ENCODE assay signal across 10 mouse cellular contexts in genomic region chr16:91459841-91460370, GRCm38 (mm10). TPM values are rescaled to one million over a fixed set of nuclear protein-coding genes. Genes with fewer than 3 reads are reported as not detected.
DNase-seq lines count a peak whose midpoint lies in the region; ATAC-seq and TF ChIP-seq lines count a peak whose summit lies in the region.
"Had no signal": no experiment of that assay in that cellular context is flagged by ENCODE, and none has a peak within 500 bp of the region (broad histone marks: within the 10 kb centered on the region; RNA-seq: fewer than 3 reads in every experiment).

No protein-coding gene starts in this region.

- H3K27ac ChIP-seq in left cerebral cortex, adult 2 months, result no peak overlapping the region
- H3K27ac ChIP-seq: hindbrain, embryonic 10.5 days; limb, embryonic 15.5 days had no signal

- peak; percentile 83 for DNase-seq in CD4-positive, CD25-positive, alpha-beta regulatory T cell, adult 2 months (ENCODE audit: low read depth, low spot score)
- DNase-seq in left cerebral cortex, adult 2 months (ENCODE audit: extremely low spot score in 1 of 2, low spot score in 2 of 2), result no peak
- no peak for DNase-seq in left cerebral cortex, postnatal 36 days (ENCODE audit: low spot score in 2 of 2)
- DNase-seq in brain, embryonic 14.5 days (ENCODE audit: low read depth), result no peak
- DNase-seq in spleen, postnatal 36 days (ENCODE audit: low spot score in 2 of 2), result peak; percentile 56 to 67
- no peak for DNase-seq in gastrocnemius, adult 8-10 months (ENCODE audit: low spot score in 2 of 2)
- no peak for DNase-seq in gastrocnemius, postnatal 25 days

- TF ChIP-seq POLR2A in brain, embryonic 14.5 days (IDR thresholded peaks at IDR 0.05; ENCODE audit: borderline replicate concordance, extremely low read depth, insufficient read depth, insufficient read length, poor library complexity, severe bottlenecking), result no peak

- no peak overlapping the region for H3K4me3 ChIP-seq in left cerebral cortex, adult 2 months
- H3K4me3 ChIP-seq: hindbrain, embryonic 10.5 days; limb, embryonic 15.5 days had no signal

- peak; percentile 44 for TF ChIP-seq CTCF in left cerebral cortex, adult 2 months (IDR thresholded peaks at IDR 0.05)
- TF ChIP-seq CTCF in brain, embryonic 14.5 days (IDR thresholded peaks at IDR 0.05; ENCODE audit: borderline replicate concordance, extremely low read depth, insufficient read depth, insufficient read length), result peak; percentile 22; the same call in 1 of the 2 replicates

- intact Hi-C loops in left cerebral cortex, adult 2 months (cut with DNase I), result loop anchor here (5.0 kb wide), 1 partner anchor 103 kb away; no protein-coding TSS in a partner anchor
- intact Hi-C loops in left cerebral cortex, postnatal 36 days (cut with DNase I), result no loop called here

- no peak for ATAC-seq in CD4-positive, CD25-positive, alpha-beta regulatory T cell, adult 4 months

RNA-seq across cellular contexts. Expression of gene Ifnar1, which starts 25.1 kb away (rescaled TPM):
- 100 to 1,000 TPM in 1 of 2 experiments, 10 to 100 TPM in 1; 86.0 to 120 TPM for polyA plus RNA-seq in CD4-positive, CD25-positive, alpha-beta regulatory T cell, adult 4 months (2017; shearing (Covaris generic))
- 10 to 100 TPM; 45.2 TPM for total RNA-seq in left cerebral cortex, adult 2 months (2021)
- 10 to 100 TPM; 54.3 to 54.5 TPM for total RNA-seq in left cerebral cortex, postnatal 36 days (2021)
- 43.7 and 54.3 TPM in 2 replicates for polyA plus RNA-seq in brain, embryonic 14.5 days (2012; rRNA removed)
- 10 to 100 TPM in 1 of 4 experiments, 1 to 10 TPM in 3; 8.4 to 10.3 (median 8.6) TPM for total RNA-seq in gastrocnemius, adult 8-10 months (2022)
- 10 to 100 TPM; 11.3 to 15.4 TPM for total RNA-seq in gastrocnemius, postnatal 25 days (2021)

RNA-seq across cellular contexts. Expression of gene Il10rb, which starts 53.9 kb away (rescaled TPM):
- 100 to 1,000 TPM; 131 to 143 TPM for polyA plus RNA-seq in CD4-positive, CD25-positive, alpha-beta regulatory T cell, adult 4 months (2017; shearing (Covaris generic))
- 1 to 10 TPM; 8.5 to 9.1 TPM for total RNA-seq in left cerebral cortex, adult 2 months (2021)
- 10 to 100 TPM in 1 of 2 experiments, 1 to 10 TPM in 1; 9.4 to 10.2 TPM for total RNA-seq in left cerebral cortex, postnatal 36 days (2021)
- polyA plus RNA-seq in brain, embryonic 14.5 days (2012; rRNA removed), result 6.1 and 7.0 TPM in 2 replicates
- 1 to 10 TPM; 4.4 to 6.4 (median 5.0) TPM for total RNA-seq in gastrocnemius, adult 8-10 months (2022)
- total RNA-seq in gastrocnemius, postnatal 25 days (2021), result 1 to 10 TPM; 5.0 to 6.3 TPM

Comparison
In these comparisons a context has a peak if more than half of its experiments do, and no peak if none do; other contexts are left out.
1. DNase-seq: peak in CD4-positive, CD25-positive, alpha-beta regulatory T cell, adult 2 months (single experiment) and spleen, postnatal 36 days (2 of 2); none in left cerebral cortex, adult 2 months (0 of 2), left cerebral cortex, postnatal 36 days (0 of 2), brain, embryonic 14.5 days (single experiment), gastrocnemius, adult 8-10 months (0 of 2) and gastrocnemius, postnatal 25 days (single experiment).